Mouse (Mus musculus) spleen, adult 2 months (tissue): ENCODE measurements around the gene Defb20.

Experiments used
- CTCF ChIP-seq: fragments of 200-500 bp; IDR thresholded peaks from 2 replicates; pipeline ENCODE4 v1.5.1; 2011; ENCODE audit warnings: mild to moderate bottlenecking, inconsistent platforms; ENCODE audit not compliant: insufficient read depth, insufficient read length, insufficient replicate concordance; ENCODE audit errors: extremely low read depth
- POLR2A ChIP-seq: fragments of 200-500 bp; IDR thresholded peaks from 2 replicates; pipeline ENCODE4 v1.6.1; 2011; ENCODE audit warnings: low read depth, low read length, inconsistent platforms

- TF ChIP-seq CTCF, result no peak
- no peak for TF ChIP-seq POLR2A
These were observed 16.3 kb downstream of the Defb20 start for GRCm38 (mm10) chr2:152493151-152493550.
